Mouse (Mus musculus) spleen, adult 2 months (tissue): ENCODE results near the gene B3gat3.

Experiments used
- CTCF ChIP-seq: fragments of 200-500 bp; IDR thresholded peaks from 2 replicates; pipeline ENCODE4 v1.5.1; 2011; ENCODE audit warnings: mild to moderate bottlenecking, inconsistent platforms; ENCODE audit not compliant: insufficient read depth, insufficient read length, insufficient replicate concordance; ENCODE audit errors: extremely low read depth
- POLR2A ChIP-seq: fragments of 200-500 bp; IDR thresholded peaks from 2 replicates; pipeline ENCODE4 v1.6.1; 2011; ENCODE audit warnings: low read depth, low read length, inconsistent platforms

DNA sequence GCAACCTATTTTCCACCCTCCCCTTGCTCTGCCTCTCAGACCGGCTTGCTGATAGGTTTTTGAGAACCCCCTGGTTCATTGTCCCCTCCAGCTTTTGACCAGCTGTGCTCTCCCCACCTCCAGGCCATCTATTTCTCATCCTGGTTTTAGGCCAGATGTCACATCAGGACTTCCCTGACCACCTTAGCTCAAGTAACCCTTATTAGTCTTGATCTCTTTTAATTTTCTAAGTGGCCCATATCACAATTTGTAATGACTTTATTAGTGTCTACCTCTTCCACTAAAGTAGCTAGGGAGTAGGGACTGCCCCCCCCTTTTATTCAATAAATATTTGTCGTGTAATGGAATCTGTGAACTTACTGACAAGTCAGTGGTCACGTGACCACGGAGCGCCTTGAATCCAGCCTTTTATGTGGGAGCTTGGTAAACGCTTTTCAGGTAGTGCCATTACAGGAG is 690 bp downstream of the B3gat3 start:
- TF ChIP-seq CTCF: no peak
- TF ChIP-seq POLR2A: no peak
